8 mouse cellular contexts compared by ENCODE assay signal in genomic region chr11:19020371-19020824, GRCm38 (mm10). TPM values are rescaled to one million over a fixed set of nuclear protein-coding genes. Genes with fewer than 3 reads are reported as not detected.
DNase-seq lines count a peak whose midpoint lies in the region; ATAC-seq lines count a peak whose summit lies in the region.

No protein-coding gene starts in this region.

- H3K4me3 ChIP-seq in hindbrain, embryonic 12.5 days, result peak overlapping the region; percentile 76

- peak overlapping the region; percentile 100 for H3K27ac ChIP-seq in hindbrain, embryonic 12.5 days

- under 1% methylated on average over 25 of the region's 25 CpGs for WGBS in hindbrain, embryonic 12.5 days

- ATAC-seq in hindbrain, embryonic 12.5 days (ENCODE audit: low FRiP score), result peak; percentile 86

- H3K27me3 ChIP-seq in hindbrain, embryonic 12.5 days, result no peaks in the 10 kb centered on the region

- H3K4me1 ChIP-seq in hindbrain, embryonic 12.5 days, result peaks cover 17% of the 10 kb centered on the region

- DNase-seq in Muller cell, postnatal 12 days (ENCODE audit: inconsistent ontology term), result peak; percentile 97
- peak; percentile 98 for DNase-seq in cerebellum, adult 9-11 months
- DNase-seq in frontal cortex, postnatal 14 days (ENCODE audit: low spot score in 2 of 2), result peak; percentile 87 to 88
- DNase-seq in layer of hippocampus, postnatal 25 days (ENCODE audit: extremely low spot score in 1 of 2, low spot score in 1 of 2), result peak; percentile 55 to 70
- peak; percentile 85 for DNase-seq in lung, postnatal 14 days
- peak; percentile 89 for DNase-seq in retina, adult 2 months (ENCODE audit: low read depth, low spot score)
- DNase-seq in thymus, postnatal 25 days, result peak; percentile 33

- H3K9ac ChIP-seq in hindbrain, embryonic 12.5 days, result peak overlapping the region; percentile 99

- H3K36me3 ChIP-seq in hindbrain, embryonic 12.5 days, result no peaks in the 10 kb centered on the region

- peak overlapping the region; percentile 85 for H3K4me2 ChIP-seq in hindbrain, embryonic 12.5 days (replicated peaks)

- H3K9me3 ChIP-seq in hindbrain, embryonic 12.5 days (replicated peaks), result no peaks in the 10 kb centered on the region

RNA-seq across cellular contexts. Expression of gene Meis1, which starts 1.6 kb away (rescaled TPM):
- 173 and 204 TPM in 2 replicates for polyA plus RNA-seq in hindbrain, embryonic 12.5 days (2016; fragmentation: Nextera tagmentation; extraction: Ambion mirVana)
- total RNA-seq in layer of hippocampus, postnatal 25 days (2021), result 1 to 10 TPM; 2.1 to 2.9 TPM

Comparison
In these comparisons a context has a peak if more than half of its experiments do, and no peak if none do; other contexts are left out.
1. Peak in every context shown above with its lines: DNase-seq, ATAC-seq, H3K4me3 ChIP-seq and H3K27ac ChIP-seq.
2. DNase-seq: peak in every context shown above with its lines; median percentile 98 in cerebellum, adult 9-11 months; 97 in Muller cell, postnatal 12 days; 89 in retina, adult 2 months; 88 in frontal cortex, postnatal 14 days; 85 in lung, postnatal 14 days; 62 in layer of hippocampus, postnatal 25 days; 33 in thymus, postnatal 25 days.